12 mouse cellular contexts compared by ENCODE assay signal in the genomic region with DNA sequence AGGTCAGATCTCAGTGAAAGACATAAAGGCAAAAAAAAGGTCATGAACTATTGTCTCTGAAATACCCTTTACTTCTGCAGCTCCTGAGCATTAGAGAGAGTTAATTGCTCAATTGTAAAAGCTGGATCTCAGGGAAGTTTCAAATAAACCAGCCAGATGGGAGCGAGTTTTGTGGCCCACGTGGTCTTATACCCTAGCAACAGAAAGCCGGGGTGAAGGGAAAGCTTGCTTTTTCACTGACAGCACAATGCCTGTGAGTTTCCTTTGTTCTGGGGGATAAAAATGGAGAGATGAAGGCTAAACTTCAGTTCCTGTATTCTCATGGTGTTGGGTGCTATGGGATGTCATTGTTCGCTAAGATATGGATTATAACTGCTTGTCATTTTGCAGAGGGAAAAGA.
DNase-seq lines count a peak whose midpoint lies in the region; ATAC-seq and TF ChIP-seq lines count a peak whose summit lies in the region.
"Had no signal": no experiment of that assay in that cellular context is flagged by ENCODE, and none has a peak within 500 bp of the region (broad histone marks: within the 10 kb centered on the region; RNA-seq: fewer than 3 reads in every experiment).

No protein-coding gene starts in this region.

- TF ChIP-seq CTCF in hindbrain, postnatal 0 days (IDR thresholded peaks at IDR 0.05; ENCODE audit: low read depth) = no peak

- H3K9ac ChIP-seq in limb, embryonic 13.5 days = no peak overlapping the region
- no peak overlapping the region for H3K9ac ChIP-seq in hindbrain, postnatal 0 days (replicated peaks; ENCODE audit: low read length)
- no peak overlapping the region for H3K9ac ChIP-seq in midbrain, embryonic 12.5 days (replicated peaks)
- H3K9ac ChIP-seq in kidney, embryonic 15.5 days = no peak overlapping the region
- H3K9ac ChIP-seq: intestine, embryonic 15.5 days; limb, embryonic 15.5 days had no signal

- DNase-seq in limb, embryonic 10.5 days (ENCODE audit: low spot score) = no peak
- peak; percentile 56 for DNase-seq in hindbrain, postnatal 0 days (ENCODE audit: low spot score)
- DNase-seq in telencephalon, adult 2 months (ENCODE audit: low read depth, low spot score) = peak; percentile 52
- DNase-seq in heart, adult 8-10 months (ENCODE audit: low spot score) = no peak
- DNase-seq in ovary, adult 18-20 months (ENCODE audit: low spot score) = no peak
- DNase-seq: gastrocnemius, postnatal 36 days; thymus, adult 2 months had no signal

- no peak overlapping the region for H3K4me2 ChIP-seq in limb, embryonic 13.5 days (replicated peaks)
- H3K4me2 ChIP-seq in hindbrain, postnatal 0 days (ENCODE audit: low read depth, low read length) = no peak overlapping the region
- H3K4me2 ChIP-seq in midbrain, embryonic 12.5 days (replicated peaks) = no peak overlapping the region
- H3K4me2 ChIP-seq in kidney, embryonic 15.5 days = no peak overlapping the region
- H3K4me2 ChIP-seq: intestine, embryonic 15.5 days; limb, embryonic 15.5 days had no signal

- 38% methylated on average over 4 of the region's 4 CpGs for whole genome bisulfite sequencing in limb, embryonic 13.5 days
- 71% methylated on average over 4 of the region's 4 CpGs for WGBS in limb, embryonic 10.5 days
- WGBS in hindbrain, postnatal 0 days = 23% methylated on average over 4 of the region's 4 CpGs
- WGBS in midbrain, embryonic 12.5 days = 32% methylated on average over 4 of the region's 4 CpGs
- WGBS in kidney, embryonic 15.5 days = 62% methylated on average over 4 of the region's 4 CpGs

- H3K9me3 ChIP-seq in limb, embryonic 13.5 days = no peaks in the 10 kb centered on the region
- H3K9me3 ChIP-seq in limb, embryonic 10.5 days (replicated peaks) = no peaks in the 10 kb centered on the region
- no peaks in the 10 kb centered on the region for H3K9me3 ChIP-seq in hindbrain, postnatal 0 days (ENCODE audit: low read length)
- H3K9me3 ChIP-seq in midbrain, embryonic 12.5 days = no peaks in the 10 kb centered on the region
- H3K9me3 ChIP-seq in kidney, embryonic 15.5 days (replicated peaks) = no peaks in the 10 kb centered on the region
- H3K9me3 ChIP-seq: intestine, embryonic 15.5 days; limb, embryonic 15.5 days had no signal

- H3K4me3 ChIP-seq in limb, embryonic 13.5 days = no peak overlapping the region
- no peak overlapping the region for H3K4me3 ChIP-seq in limb, embryonic 10.5 days
- no peak overlapping the region for H3K4me3 ChIP-seq in hindbrain, postnatal 0 days (ENCODE audit: low read length)
- H3K4me3 ChIP-seq in midbrain, embryonic 12.5 days = no peak overlapping the region
- no peak overlapping the region for H3K4me3 ChIP-seq in kidney, embryonic 15.5 days (replicated peaks)
- H3K4me3 ChIP-seq: intestine, embryonic 15.5 days; limb, embryonic 15.5 days had no signal

- H3K27me3 ChIP-seq in limb, embryonic 13.5 days = no peaks in the 10 kb centered on the region
- no peaks in the 10 kb centered on the region for H3K27me3 ChIP-seq in limb, embryonic 10.5 days (ENCODE audit: low read depth, poor library complexity, severe bottlenecking)
- H3K27me3 ChIP-seq in hindbrain, postnatal 0 days (ENCODE audit: insufficient read depth, low read length) = no peaks in the 10 kb centered on the region
- H3K27me3 ChIP-seq in midbrain, embryonic 12.5 days = no peaks in the 10 kb centered on the region
- no peaks in the 10 kb centered on the region for H3K27me3 ChIP-seq in kidney, embryonic 15.5 days
- H3K27me3 ChIP-seq: intestine, embryonic 15.5 days; limb, embryonic 15.5 days had no signal

- 0 out of 2 replicates have a peak, but pooled peaks have one; percentile 32 for ATAC-seq in limb, embryonic 13.5 days (ENCODE audit: low FRiP score, low read depth)
- ATAC-seq in hindbrain, postnatal 0 days = peak; percentile 72
- ATAC-seq in midbrain, embryonic 12.5 days (ENCODE audit: low FRiP score, low read depth) = peak; percentile 79; the same call in 1 of the 2 replicates
- no peak for ATAC-seq in kidney, embryonic 15.5 days (replicated peaks; ENCODE audit: low FRiP score)
- ATAC-seq: intestine, embryonic 15.5 days had no signal

- no peaks in the 10 kb centered on the region for H3K36me3 ChIP-seq in limb, embryonic 13.5 days
- no peaks in the 10 kb centered on the region for H3K36me3 ChIP-seq in limb, embryonic 10.5 days
- no peaks in the 10 kb centered on the region for H3K36me3 ChIP-seq in hindbrain, postnatal 0 days (ENCODE audit: insufficient read depth, low read length)
- H3K36me3 ChIP-seq in midbrain, embryonic 12.5 days = no peaks in the 10 kb centered on the region
- H3K36me3 ChIP-seq in kidney, embryonic 15.5 days = no peaks in the 10 kb centered on the region
- H3K36me3 ChIP-seq: intestine, embryonic 15.5 days; limb, embryonic 15.5 days had no signal

- H3K27ac ChIP-seq in limb, embryonic 13.5 days = no peak overlapping the region
- no peak overlapping the region for H3K27ac ChIP-seq in limb, embryonic 10.5 days
- H3K27ac ChIP-seq in hindbrain, postnatal 0 days = no peak overlapping the region
- H3K27ac ChIP-seq in midbrain, embryonic 12.5 days (replicated peaks) = no peak overlapping the region; the same call in 1 of the 2 replicates
- H3K27ac ChIP-seq in kidney, embryonic 15.5 days = no peak overlapping the region
- H3K27ac ChIP-seq: intestine, embryonic 15.5 days; limb, embryonic 15.5 days had no signal

- no peaks in the 10 kb centered on the region for H3K4me1 ChIP-seq in limb, embryonic 13.5 days
- no peaks in the 10 kb centered on the region for H3K4me1 ChIP-seq in limb, embryonic 10.5 days
- no peaks in the 10 kb centered on the region for H3K4me1 ChIP-seq in hindbrain, postnatal 0 days (ENCODE audit: insufficient read depth, low read length)
- H3K4me1 ChIP-seq in midbrain, embryonic 12.5 days = 0 out of 2 replicates have a peak, but pooled peaks cover 4% of the 10 kb centered on the region
- H3K4me1 ChIP-seq in kidney, embryonic 15.5 days = 0 out of 2 replicates have a peak, but pooled peaks cover 4% of the 10 kb centered on the region
- H3K4me1 ChIP-seq: intestine, embryonic 15.5 days; limb, embryonic 15.5 days had no signal

Comparison
In these comparisons a context has a peak if more than half of its experiments do, and no peak if none do; other contexts are left out.
1. DNase-seq: peak in hindbrain, postnatal 0 days (single experiment) and telencephalon, adult 2 months (single experiment); none in limb, embryonic 10.5 days (single experiment), heart, adult 8-10 months (single experiment) and ovary, adult 18-20 months (single experiment).